Mouse (Mus musculus) heart, embryonic 11.5 days (tissue): Measurements from ENCODE around the gene Abcb5. TPM values are rescaled to one million over a fixed set of nuclear protein-coding genes. Genes with fewer than 3 reads are reported as not detected.

Source experiments
- ATAC-seq: fragments of 200-750 bp; cut with Nextera tagmentation; replicated peaks from 2 replicates; pipeline ENCODE4 v1.8.0; 2017; ENCODE audit warnings: moderate library complexity; ENCODE audit not compliant: insufficient number of reproducible peaks, low FRiP score, low TSS enrichment
- H3K27ac ChIP-seq: fragments of 300-500 bp; sonication (generic); 2 replicates; pipeline ENCODE4 v1.5.1; 2014; ENCODE audit warnings: mild to moderate bottlenecking, low read depth, low read length
- H3K27me3 ChIP-seq: fragments of 300-500 bp; sonication (generic); 2 replicates; pipeline ENCODE4 v1.6.1; 2014; ENCODE audit warnings: mild to moderate bottlenecking, low read length, mixed read lengths; ENCODE audit not compliant: control insufficient read depth, insufficient read depth
- H3K36me3 ChIP-seq: fragments of 300-500 bp; sonication (generic); 2 replicates; pipeline ENCODE4 v1.6.1; 2014; ENCODE audit warnings: mild to moderate bottlenecking, low read length, moderate library complexity, mixed read lengths; ENCODE audit not compliant: control insufficient read depth, insufficient read depth
- H3K4me1 ChIP-seq: fragments of 300-500 bp; sonication (generic); 2 replicates; pipeline ENCODE4 v1.6.1; 2014; ENCODE audit warnings: low read length; ENCODE audit not compliant: control insufficient read depth, insufficient read depth
- H3K4me2 ChIP-seq: fragments of 300-500 bp; sonication (generic); 2 replicates; pipeline ENCODE4 v1.6.1; 2014; ENCODE audit warnings: mild to moderate bottlenecking, moderate library complexity
- H3K4me3 ChIP-seq: fragments of 300-500 bp; sonication (generic); 2 replicates; pipeline ENCODE4 v1.5.1; 2014; ENCODE audit warnings: low read depth, low read length
- H3K9ac ChIP-seq: fragments of 300-500 bp; sonication (generic); 2 replicates; pipeline ENCODE4 v1.6.1; 2014; ENCODE audit warnings: mild to moderate bottlenecking, low read depth, low read length, moderate library complexity
- H3K9me3 ChIP-seq: fragments of 300-500 bp; sonication (generic); replicated peaks from 2 replicates; pipeline ENCODE4 v1.6.1; 2016; ENCODE audit warnings: low read length; ENCODE audit not compliant: control insufficient read depth
- WGBS: fragments of 180-500 bp; shearing (Covaris S2); extraction: QIAGEN DNeasy Blood & Tissue Kit; methylation state at CpG from one replicate; pipeline ENCODE4 v1.1.7; 2014; ENCODE audit not compliant: insufficient replicate concordance; 5-methylcytosine and 5-hydroxymethylcytosine counted together
- polyA plus RNA-seq: library from polyadenylated mRNA; unstranded; fragments of >200 nt; fragmentation: Nextera tagmentation; extraction: Ambion mirVana; gene quantifications from 2 replicates; pipeline ENCODE4 v1.2.1, GENCODE M21; 2014

Gene Abcb5
- polyA plus RNA-seq, 1 experiment from 2014 or later: 0.13 TPM

DNA sequence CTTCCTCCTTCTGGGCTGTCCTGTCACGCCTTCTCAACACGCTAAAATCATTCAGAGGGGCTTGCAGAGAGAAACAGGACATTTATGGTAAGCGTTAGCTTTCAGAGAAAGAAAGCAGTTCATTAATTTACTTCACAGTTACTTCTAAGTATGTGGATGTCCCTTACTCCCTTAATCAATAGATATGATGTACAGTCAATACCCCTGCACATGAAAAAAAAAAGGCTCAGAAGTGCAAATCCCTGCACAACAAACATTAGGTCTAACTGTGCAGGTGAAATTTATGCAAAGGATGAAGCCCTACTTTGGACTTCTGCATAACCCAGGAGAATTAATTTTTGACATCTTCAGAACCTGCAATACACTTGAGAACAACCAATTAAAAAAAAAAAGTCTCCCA, 120.9 kb downstream of the Abcb5 start:
- Histone ChIP-seq H3K27me3 (peaks cover 81% of the 10 kb centered on the region), H3K4me2 (no peak overlapping the region), H3K9ac (no peak overlapping the region), H3K36me3 (no peaks in the 10 kb centered on the region), H3K9me3 (no peaks in the 10 kb centered on the region), H3K27ac (no peak overlapping the region), H3K4me3 (no peak overlapping the region), H3K4me1 (peaks cover 15% of the 10 kb centered on the region; the same call in 1 of the 2 replicates)
- WGBS: 3% methylated on average over 3 of the region's 3 CpGs
- ATAC-seq: no peak

DNA sequence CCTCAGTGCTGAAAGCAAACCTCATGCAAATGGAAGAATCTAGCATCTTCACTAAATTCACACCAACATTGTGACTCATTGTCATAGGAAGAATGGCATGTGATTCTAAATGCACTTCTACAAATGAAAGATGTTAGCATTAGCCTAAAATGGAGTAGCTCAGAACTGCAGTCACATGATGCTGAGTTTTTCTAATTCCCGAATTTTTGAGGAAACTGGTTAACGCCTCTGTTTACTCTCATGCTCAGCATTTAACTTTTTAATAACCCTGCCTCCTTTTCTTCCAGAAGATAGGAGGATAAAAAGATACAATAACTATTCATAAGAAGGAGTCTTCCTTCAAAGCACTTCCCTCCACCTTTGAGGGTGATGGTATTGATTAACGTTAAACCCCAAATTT, 121.4 kb downstream of the Abcb5 start:
- Histone ChIP-seq H3K36me3 (no peaks in the 10 kb centered on the region), H3K27ac (no peak overlapping the region), H3K4me1 (peaks cover 15% of the 10 kb centered on the region; the same call in 1 of the 2 replicates), H3K4me3 (no peak overlapping the region), H3K27me3 (peaks cover 81% of the 10 kb centered on the region), H3K9me3 (no peaks in the 10 kb centered on the region), H3K4me2 (no peak overlapping the region), H3K9ac (no peak overlapping the region)
- no peak for ATAC-seq
- 7% methylated on average over 3 of the region's 3 CpGs for WGBS

GRCm38 (mm10) chr12:118844111-118844510, 122.1 kb downstream of the Abcb5 start:
- ATAC-seq: no peak
- H3K36me3 ChIP-seq: no peaks in the 10 kb centered on the region
- H3K27ac ChIP-seq: no peak overlapping the region
- no peak overlapping the region for H3K9ac ChIP-seq
- H3K4me2 ChIP-seq: no peak overlapping the region
- H3K4me1 ChIP-seq: peaks cover 12% of the 10 kb centered on the region; the same call in 1 of the 2 replicates
- no peaks in the 10 kb centered on the region for H3K9me3 ChIP-seq
- H3K27me3 ChIP-seq: peaks cover 79% of the 10 kb centered on the region
- no peak overlapping the region for H3K4me3 ChIP-seq

DNA sequence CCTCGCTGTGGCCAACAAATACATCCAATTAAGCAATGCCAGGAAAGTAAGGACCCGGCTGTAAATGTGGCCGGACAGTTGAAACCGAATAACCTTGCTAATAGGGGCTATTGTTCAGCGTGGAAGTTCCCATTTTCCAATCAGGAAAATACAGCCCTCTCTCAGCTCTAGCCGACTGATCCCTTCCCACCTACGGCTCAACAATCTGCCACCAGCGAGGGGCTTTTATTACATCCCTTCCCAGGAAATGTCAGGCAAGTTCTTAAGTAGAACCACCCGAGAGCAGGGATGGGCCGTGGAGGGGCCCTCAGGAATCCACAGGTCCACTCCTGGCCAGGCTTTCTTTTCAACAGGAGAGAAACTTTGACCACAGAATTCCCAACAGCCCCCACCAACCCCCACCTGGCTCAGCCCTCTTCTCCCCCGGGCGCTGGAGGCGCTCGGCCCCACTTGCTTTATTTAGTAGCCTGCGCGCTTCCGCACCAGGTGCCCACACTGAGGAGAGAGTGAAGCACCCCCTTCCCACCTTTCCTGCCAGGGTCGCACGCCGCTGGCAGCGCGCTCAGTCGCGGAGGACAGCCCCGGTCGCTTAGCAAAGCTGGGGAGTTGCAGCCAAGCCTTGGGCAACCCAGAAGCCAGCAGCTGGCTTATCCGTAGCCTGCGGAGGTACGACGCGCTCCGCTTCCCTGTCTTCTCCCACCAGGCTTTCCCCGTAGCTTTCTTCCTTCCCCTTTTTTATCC, 123.4 kb downstream of the Abcb5 start:
- Histone ChIP-seq H3K4me2 (peak overlapping the region; percentile 17; the same call in 1 of the 2 replicates), H3K36me3 (no peaks in the 10 kb centered on the region), H3K9ac (no peak overlapping the region), H3K4me3 (peak overlapping the region; percentile 6; the same call in 1 of the 2 replicates), H3K27ac (no peak overlapping the region), H3K9me3 (no peaks in the 10 kb centered on the region), H3K27me3 (peaks cover 78% of the 10 kb centered on the region), H3K4me1 (0 out of 2 replicates have a peak, but pooled peaks cover 3% of the 10 kb centered on the region)
- WGBS: under 1% methylated on average over 33 of the region's 33 CpGs
- ATAC-seq: no peak

DNA sequence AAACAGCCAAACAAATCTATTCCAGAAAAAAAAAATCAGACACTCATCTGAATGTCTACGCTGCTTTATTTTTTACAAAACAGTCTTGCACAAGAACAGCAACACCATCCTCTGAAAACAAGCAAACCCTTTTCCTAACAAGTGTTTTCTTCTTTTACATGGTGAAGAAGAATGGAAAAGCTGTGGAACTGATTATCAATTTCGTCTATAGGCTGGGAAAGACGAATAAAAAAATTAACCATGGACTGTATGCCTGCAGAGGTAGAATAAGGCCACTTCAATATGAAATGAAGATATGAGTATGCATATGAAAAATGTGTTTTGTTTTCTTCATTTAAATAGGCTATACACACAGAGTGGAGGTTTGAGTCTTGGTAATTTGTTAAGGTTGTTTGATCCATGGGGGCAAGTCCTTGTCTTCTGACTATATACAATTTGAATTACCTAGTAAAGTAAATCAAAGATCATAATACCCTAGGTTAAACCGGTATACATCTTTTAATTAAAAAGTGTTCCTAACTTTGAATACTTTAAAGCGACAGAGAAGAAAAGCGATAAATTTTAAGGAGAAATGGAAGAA, 124.2 kb downstream of the Abcb5 start:
- WGBS: 5% methylated on average over 6 of the region's 6 CpGs
- peaks cover 77% of the 10 kb centered on the region for H3K27me3 ChIP-seq

GRCm38 (mm10) chr12:118841381-118841922, 124.8 kb downstream of the Abcb5 start:
- H3K4me2 ChIP-seq: no peak overlapping the region
- no peaks in the 10 kb centered on the region for H3K36me3 ChIP-seq
- no peaks in the 10 kb centered on the region for H3K9me3 ChIP-seq
- H3K27me3 ChIP-seq: peaks cover 78% of the 10 kb centered on the region
- 1% methylated on average over 5 of the region's 5 CpGs for WGBS
- H3K9ac ChIP-seq: no peak overlapping the region
- no peak overlapping the region for H3K4me3 ChIP-seq
- 0 out of 2 replicates have a peak, but pooled peaks cover 3% of the 10 kb centered on the region for H3K4me1 ChIP-seq
- no peak overlapping the region for H3K27ac ChIP-seq
- no peak for ATAC-seq

More for the DNA sequence above, 124.2 kb downstream of the Abcb5 start:
- no peak overlapping the region for H3K27ac ChIP-seq
- no peak overlapping the region for H3K4me3 ChIP-seq
- H3K9me3 ChIP-seq: no peaks in the 10 kb centered on the region
- H3K9ac ChIP-seq: no peak overlapping the region
- 0 out of 2 replicates have a peak, but pooled peaks cover 3% of the 10 kb centered on the region for H3K4me1 ChIP-seq
- ATAC-seq: no peak
- H3K4me2 ChIP-seq: no peak overlapping the region
- H3K36me3 ChIP-seq: no peaks in the 10 kb centered on the region

DNA sequence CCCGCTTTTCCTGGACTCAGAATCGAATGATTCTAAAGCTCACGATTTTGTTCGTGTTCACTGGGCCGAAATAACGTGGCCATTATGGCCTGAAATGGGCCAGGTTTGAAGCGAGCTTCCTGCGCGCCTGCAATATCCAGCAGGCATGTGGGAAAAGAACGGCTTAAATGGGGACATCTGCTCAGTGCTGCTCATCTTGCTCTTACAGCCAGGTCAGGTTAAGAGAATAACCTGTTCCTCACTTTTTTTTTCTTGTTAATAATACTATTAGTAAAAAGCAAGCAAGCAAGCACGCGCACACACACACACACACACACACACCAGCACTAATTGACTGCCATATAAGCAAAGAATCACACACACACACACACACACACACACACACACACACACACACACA, 125.4 kb downstream of the Abcb5 start:
- peaks cover 78% of the 10 kb centered on the region for H3K27me3 ChIP-seq
- H3K9ac ChIP-seq: no peak overlapping the region
- WGBS: 2% methylated on average over 12 of the region's 12 CpGs
- H3K27ac ChIP-seq: no peak overlapping the region
- no peak for ATAC-seq
- no peak overlapping the region for H3K4me3 ChIP-seq
- no peaks in the 10 kb centered on the region for H3K36me3 ChIP-seq
- no peak overlapping the region for H3K4me2 ChIP-seq
- no peaks in the 10 kb centered on the region for H3K9me3 ChIP-seq
- H3K4me1 ChIP-seq: 0 out of 2 replicates have a peak, but pooled peaks cover 3% of the 10 kb centered on the region

DNA sequence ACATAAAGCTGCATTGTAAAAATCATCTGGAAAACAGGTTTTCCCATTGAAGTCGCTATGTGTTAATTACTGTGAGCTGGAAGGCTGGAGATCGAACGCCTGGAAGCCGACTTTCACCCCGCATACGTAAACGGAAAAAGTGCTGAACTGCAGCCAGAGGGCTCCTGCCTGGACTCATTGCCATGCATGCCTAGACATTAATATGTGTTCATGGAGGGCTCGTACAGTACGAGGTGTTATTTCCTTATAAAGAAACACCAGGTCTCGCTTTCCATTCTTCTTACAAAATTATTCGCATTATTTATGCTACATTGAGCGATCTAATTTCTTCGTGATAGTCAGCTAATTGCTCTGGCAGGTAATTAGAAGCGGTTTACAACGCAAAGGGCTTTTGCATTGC, 125.9 kb downstream of the Abcb5 start:
- Histone ChIP-seq H3K27ac (no peak overlapping the region), H3K4me1 (0 out of 2 replicates have a peak, but pooled peaks cover 3% of the 10 kb centered on the region), H3K9me3 (no peaks in the 10 kb centered on the region), H3K36me3 (no peaks in the 10 kb centered on the region), H3K9ac (no peak overlapping the region), H3K4me2 (no peak overlapping the region), H3K27me3 (peaks cover 72% of the 10 kb centered on the region), H3K4me3 (no peak overlapping the region)
- ATAC-seq: no peak
- WGBS: 3% methylated on average over 15 of the region's 15 CpGs
